Mouse (Mus musculus) megakaryocyte, embryonic 14.5 days (primary cell): ENCODE results near the gene Vsig10.

Experiments used
- FLI1 ChIP-seq: IDR thresholded peaks from 2 replicates; pipeline ENCODE4 v1.6.1; 2012; ENCODE audit warnings: low read length, inconsistent platforms, mixed read lengths
- GATA1 ChIP-seq: IDR thresholded peaks from 3 replicates; pipeline ENCODE4 v1.6.1; 2012; ENCODE audit warnings: mixed read lengths, low read length, inconsistent platforms, borderline replicate concordance

DNA sequence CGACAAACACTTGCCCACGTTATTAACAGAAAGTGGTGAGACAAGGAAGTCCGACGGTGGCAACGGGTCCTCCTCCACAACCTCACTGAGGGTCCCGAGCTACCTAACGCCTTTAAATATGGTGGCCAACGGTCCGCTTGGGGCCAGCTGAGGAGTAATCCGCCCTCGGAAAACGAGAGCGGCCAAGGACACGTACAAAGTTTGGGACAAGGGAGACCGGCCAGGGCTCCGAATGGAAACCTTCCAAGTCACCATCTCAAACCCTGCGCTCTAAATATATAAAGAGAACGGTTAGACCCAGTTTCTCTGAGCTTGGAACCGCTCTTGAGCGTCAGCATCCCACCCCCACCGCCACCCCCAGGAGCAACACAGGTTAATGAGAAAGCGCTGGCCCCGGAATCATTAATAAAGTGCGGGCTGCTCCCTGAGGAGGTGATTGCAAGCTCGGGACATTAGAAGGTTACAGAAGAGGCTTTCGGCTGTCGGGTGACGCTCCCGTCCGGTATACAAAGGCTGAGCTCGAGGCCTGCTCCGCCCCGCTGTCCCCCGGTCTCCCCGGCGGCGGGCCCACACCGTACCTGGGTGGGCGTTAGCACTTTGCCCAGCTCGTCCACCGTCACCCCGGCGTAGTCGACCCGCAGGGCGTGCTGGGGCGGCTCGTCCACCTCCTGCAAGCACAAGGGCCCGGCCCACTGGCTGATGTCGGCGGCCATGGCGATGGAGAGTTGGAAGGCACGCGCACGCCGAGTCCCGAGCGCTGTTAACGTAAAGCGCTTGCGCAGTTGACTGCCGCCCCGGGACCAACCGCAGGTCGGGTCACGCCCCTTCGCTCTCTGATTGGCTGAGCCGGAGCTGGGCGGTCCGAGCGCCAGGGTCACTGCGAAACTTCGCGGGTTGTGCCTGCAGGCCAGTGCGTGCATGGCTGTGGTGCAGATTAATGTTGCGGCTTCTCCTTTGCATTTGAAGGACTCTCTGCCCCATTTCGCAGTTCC is 31.8 kb upstream of the Vsig10 start, which contains the start of gene Pebp1:
- TF ChIP-seq GATA1 (no peak), FLI1 (no peak)
